Mouse (Mus musculus) embryonic facial prominence, embryonic 14.5 days (tissue): Measurements from ENCODE around the gene Slc39a11. TPM values are rescaled to one million over a fixed set of nuclear protein-coding genes. Genes with fewer than 3 reads are reported as not detected.

Experiments
- ATAC-seq: fragments of 200-750 bp; cut with Nextera tagmentation; 2 replicates; pipeline ENCODE4 v1.8.0; 2017; ENCODE audit warnings: low read depth, moderate number of reproducible peaks, moderate TSS enrichment
- DNase-seq: peaks from one replicate; pipeline ENCODE4 v3.0.0-alpha.2; 2015; ENCODE audit warnings: low spot score
- H3K27ac ChIP-seq: fragments of 300-500 bp; sonication (generic); replicated peaks from 2 replicates; pipeline ENCODE4 v1.5.1; 2014; ENCODE audit warnings: low read depth, mild to moderate bottlenecking, low read length, moderate library complexity
- H3K27me3 ChIP-seq: fragments of 300-500 bp; sonication (generic); replicated peaks from 2 replicates; pipeline ENCODE4 v1.6.1; 2014; ENCODE audit warnings: low read length; ENCODE audit not compliant: control insufficient read depth, insufficient read depth
- H3K36me3 ChIP-seq: fragments of 300-500 bp; sonication (generic); 2 replicates; pipeline ENCODE4 v1.6.1; 2014; ENCODE audit warnings: low read length, mixed read lengths; ENCODE audit not compliant: control insufficient read depth, insufficient read depth
- H3K4me1 ChIP-seq: fragments of 300-500 bp; sonication (generic); 2 replicates; pipeline ENCODE4 v1.6.1; 2014; ENCODE audit warnings: antibody characterized with exemption, low read length; ENCODE audit not compliant: control insufficient read depth, insufficient read depth
- H3K4me2 ChIP-seq: fragments of 300-500 bp; sonication (generic); 2 replicates; pipeline ENCODE4 v1.6.1; 2014; ENCODE audit warnings: low read depth, mild to moderate bottlenecking, low read length, moderate library complexity, mixed read lengths
- H3K4me3 ChIP-seq: fragments of 300-500 bp; sonication (generic); 2 replicates; pipeline ENCODE4 v1.5.1; 2014; ENCODE audit warnings: low read depth, mild to moderate bottlenecking, low read length
- H3K9ac ChIP-seq: fragments of 300-500 bp; sonication (generic); 2 replicates; pipeline ENCODE4 v1.6.1; 2014; ENCODE audit warnings: low read depth, mild to moderate bottlenecking, low read length, moderate library complexity, mixed read lengths
- H3K9me3 ChIP-seq: fragments of 300-500 bp; sonication (generic); 2 replicates; pipeline ENCODE4 v1.6.1; 2016; ENCODE audit warnings: low read length; ENCODE audit not compliant: control insufficient read depth
- WGBS: fragments of 180-500 bp; shearing (Covaris S2); extraction: QIAGEN DNeasy Blood & Tissue Kit; methylation state at CpG from one replicate; pipeline ENCODE4 v1.1.7; 2014; 5-methylcytosine and 5-hydroxymethylcytosine counted together
- polyA plus RNA-seq: library from polyadenylated mRNA; unstranded; fragments of >200 nt; fragmentation: Nextera tagmentation; extraction: Ambion mirVana; gene quantifications from 2 replicates; pipeline ENCODE4 v1.2.1, GENCODE M21; 2014

Gene Slc39a11
- polyA plus RNA-seq, 1 experiment from 2014 or later = 23.6 TPM

DNA sequence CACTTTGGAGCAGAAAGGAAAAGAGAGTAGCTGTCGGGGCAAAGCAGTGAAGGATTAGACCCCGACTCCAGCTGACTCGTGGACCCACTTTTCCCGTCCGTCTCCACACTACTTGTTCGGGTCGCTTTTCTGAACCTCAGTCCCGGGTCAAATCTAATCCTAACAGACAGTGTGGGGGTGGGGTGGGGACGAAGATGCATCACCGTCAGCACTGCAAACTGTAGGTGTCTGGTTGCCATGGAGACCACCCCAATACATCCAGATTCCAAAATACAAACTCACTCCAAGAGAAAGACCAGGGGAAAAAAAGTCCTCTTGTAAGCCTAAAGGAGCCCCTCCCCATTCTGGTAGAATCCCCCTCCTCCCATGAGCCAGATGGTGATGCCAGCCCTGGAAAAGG, 97.3 kb downstream of the Slc39a11 start:
- Histone ChIP-seq H3K27ac (no peak overlapping the region), H3K4me1 (no peaks in the 10 kb centered on the region), H3K4me3 (no peak overlapping the region), H3K27me3 (no peaks in the 10 kb centered on the region), H3K4me2 (no peak overlapping the region), H3K36me3 (no peaks in the 10 kb centered on the region), H3K9ac (no peak overlapping the region), H3K9me3 (no peaks in the 10 kb centered on the region)
- DNase-seq = no peak
- no peak for ATAC-seq
- 77% methylated on average over 10 of the region's 10 CpGs for WGBS

DNA sequence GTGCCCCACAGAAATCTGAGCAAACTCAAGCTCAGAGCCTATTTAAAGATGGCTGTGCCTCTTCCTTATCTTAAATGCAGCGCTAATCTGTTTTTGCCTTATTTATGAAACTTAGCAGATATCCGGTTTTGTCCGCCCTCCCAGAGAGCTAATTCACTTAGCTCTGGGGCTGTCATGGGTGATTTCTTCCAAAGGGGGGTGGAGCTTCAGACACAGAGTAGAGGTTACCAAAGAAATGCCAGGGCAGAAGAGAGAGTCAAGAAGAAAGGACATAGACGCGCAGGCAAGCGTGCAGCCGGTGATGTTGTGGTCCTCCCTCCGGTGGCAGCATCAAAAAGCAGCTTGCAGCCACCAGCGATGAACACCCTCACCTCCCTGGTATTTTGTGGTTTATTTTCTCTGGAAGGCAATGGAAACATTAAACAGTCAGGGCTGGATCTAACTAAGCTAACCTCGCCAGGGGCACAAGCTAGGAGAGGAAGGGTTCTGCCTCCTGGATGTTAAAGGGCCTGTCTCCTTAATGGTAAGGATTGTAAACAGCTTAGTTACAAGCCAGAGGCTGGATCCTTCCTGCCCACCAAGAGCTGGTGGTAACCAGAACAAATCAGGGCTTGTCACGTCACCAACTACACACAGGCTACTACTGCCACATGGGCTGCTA, 103.5 kb downstream of the Slc39a11 start:
- H3K4me1 ChIP-seq = peaks cover 6% of the 10 kb centered on the region; the same call in 1 of the 2 replicates
- H3K9ac ChIP-seq = no peak overlapping the region
- no peaks in the 10 kb centered on the region for H3K27me3 ChIP-seq
- H3K4me3 ChIP-seq = no peak overlapping the region
- DNase-seq (no peak), ATAC-seq (no peak)
- no peak overlapping the region for H3K27ac ChIP-seq
- 55% methylated on average over 11 of the region's 11 CpGs for WGBS
- no peak overlapping the region for H3K4me2 ChIP-seq
- H3K9me3 ChIP-seq = no peaks in the 10 kb centered on the region
- no peaks in the 10 kb centered on the region for H3K36me3 ChIP-seq

DNA sequence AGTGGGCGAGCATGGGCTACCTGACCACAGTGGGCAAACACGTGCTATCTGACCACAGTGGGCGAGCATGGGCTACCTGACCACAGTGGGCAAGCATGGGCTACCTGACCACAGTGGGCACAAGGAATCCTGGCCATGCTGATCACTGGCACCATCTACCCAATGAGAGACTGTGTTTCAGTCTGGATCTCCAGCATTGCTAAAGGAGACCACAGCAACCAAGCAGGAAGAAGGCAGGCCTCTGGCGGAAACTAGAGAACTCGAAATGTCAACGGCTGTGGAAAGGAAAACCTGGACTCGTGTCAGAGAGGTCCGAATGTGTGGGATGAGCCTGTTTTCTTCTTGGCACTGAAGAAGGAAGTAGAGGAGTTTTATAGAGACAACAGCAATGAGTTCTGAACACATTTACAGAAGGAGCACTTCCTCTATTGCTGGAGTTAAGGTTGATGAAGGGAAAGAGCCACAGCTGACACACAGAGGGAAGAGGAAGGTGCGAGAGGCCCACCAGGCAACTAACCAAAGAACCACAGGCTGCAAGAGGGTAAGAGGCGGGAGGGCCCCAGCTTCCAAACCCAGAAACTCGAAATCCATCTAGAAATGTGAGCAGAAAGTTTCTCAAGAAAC, 105.8 kb downstream of the Slc39a11 start:
- Histone ChIP-seq H3K27me3 (no peaks in the 10 kb centered on the region), H3K9me3 (no peaks in the 10 kb centered on the region), H3K9ac (no peak overlapping the region), H3K27ac (no peak overlapping the region), H3K4me1 (peaks cover 10% of the 10 kb centered on the region; the same call in 1 of the 2 replicates), H3K4me3 (no peak overlapping the region), H3K4me2 (no peak overlapping the region), H3K36me3 (no peaks in the 10 kb centered on the region)
- no peak for DNase-seq
- 83% methylated on average over 11 of the region's 11 CpGs for WGBS
- ATAC-seq = no peak

DNA sequence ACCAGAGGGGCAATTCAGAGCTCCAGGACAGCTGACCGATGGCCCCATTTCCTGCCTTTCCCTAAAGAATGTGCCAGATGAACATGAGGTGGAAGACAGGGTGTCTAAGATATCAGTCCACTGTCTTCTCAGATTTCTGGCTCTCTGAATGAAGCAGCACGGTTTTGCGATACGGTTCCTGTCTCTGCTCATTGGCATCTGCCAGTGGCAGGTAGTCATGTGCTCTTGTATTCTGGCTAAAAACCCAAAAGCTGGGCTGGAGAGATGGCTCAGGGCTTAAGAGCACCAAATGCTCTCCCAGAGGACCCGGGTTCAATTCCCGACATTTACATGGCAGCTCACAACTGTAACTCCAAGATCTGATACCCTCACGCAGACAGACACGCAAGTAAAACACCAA, 108.8 kb downstream of the Slc39a11 start:
- no peaks in the 10 kb centered on the region for H3K9me3 ChIP-seq
- 95% methylated on average over 8 of the region's 8 CpGs for WGBS
- H3K27ac ChIP-seq = no peak overlapping the region
- ATAC-seq (no peak), DNase-seq (no peak)
- peaks cover 6% of the 10 kb centered on the region; the same call in 1 of the 2 replicates for H3K4me1 ChIP-seq
- H3K36me3 ChIP-seq = no peaks in the 10 kb centered on the region
- no peak overlapping the region for H3K9ac ChIP-seq
- no peak overlapping the region for H3K4me2 ChIP-seq
- no peaks in the 10 kb centered on the region for H3K27me3 ChIP-seq
- no peak overlapping the region for H3K4me3 ChIP-seq

DNA sequence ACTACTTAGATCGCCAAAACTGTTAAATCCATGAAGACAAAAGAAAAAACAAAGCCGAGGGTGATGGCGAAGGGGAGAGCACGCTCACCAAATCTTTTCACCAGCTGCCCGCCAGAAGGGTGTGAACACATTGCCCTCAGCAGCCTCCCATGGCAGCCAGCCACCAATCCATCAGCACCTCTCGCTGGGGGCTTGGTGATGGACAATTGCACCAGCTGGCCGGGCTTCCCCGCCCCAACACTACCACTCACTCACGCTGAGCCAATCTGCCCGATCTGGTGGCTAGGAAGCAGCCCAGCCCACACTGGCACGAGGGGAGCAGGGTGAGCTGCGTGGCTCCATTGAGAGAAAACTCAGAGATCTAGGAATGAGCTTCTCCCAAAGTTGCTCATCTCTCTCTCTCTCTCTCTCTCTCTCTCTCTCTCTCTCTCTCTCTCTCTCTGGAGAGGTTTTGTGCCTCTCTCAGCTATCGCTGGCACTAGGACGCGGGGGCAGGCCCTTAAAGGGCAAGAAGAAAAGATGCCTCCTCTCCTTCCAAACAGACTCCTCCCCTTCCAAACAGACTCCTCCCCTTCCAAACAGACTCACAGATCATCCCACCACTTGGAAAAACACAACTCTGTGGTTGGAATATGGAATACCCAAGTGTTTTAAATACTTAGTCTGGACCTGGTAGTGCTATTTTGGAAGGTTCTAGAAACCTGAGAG, 110.2 kb downstream of the Slc39a11 start:
- ATAC-seq (peak; percentile 82), DNase-seq (peak; percentile 79)
- H3K27me3 ChIP-seq = no peaks in the 10 kb centered on the region
- H3K4me1 ChIP-seq = 0 out of 2 replicates have a peak, but pooled peaks cover 4% of the 10 kb centered on the region
- H3K27ac ChIP-seq = no peak overlapping the region
- H3K9ac ChIP-seq = no peak overlapping the region
- no peaks in the 10 kb centered on the region for H3K36me3 ChIP-seq
- H3K9me3 ChIP-seq = no peaks in the 10 kb centered on the region
- no peak overlapping the region for H3K4me3 ChIP-seq
- no peak overlapping the region for H3K4me2 ChIP-seq
- WGBS = 75% methylated on average over 15 of the region's 15 CpGs

DNA sequence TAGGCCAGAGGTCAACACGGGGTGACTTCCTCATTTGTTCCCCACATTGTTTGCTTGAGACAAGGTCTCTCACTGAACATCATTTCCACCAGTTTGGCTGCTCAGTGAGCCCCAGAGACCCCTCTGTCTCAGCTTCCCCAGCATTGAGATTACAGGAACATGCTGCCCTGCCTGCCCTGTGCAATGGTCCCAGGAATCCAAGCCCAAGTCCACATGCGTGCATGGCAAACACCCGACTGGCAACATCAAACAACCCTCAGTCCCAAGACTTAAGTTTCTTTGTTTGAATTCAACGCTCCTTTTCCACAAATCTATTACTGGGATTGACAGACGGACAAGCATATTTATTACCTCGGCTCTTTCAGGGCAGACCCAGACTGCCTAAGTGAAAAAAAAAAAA, 110.8 kb downstream of the Slc39a11 start:
- DNase-seq (no peak), ATAC-seq (no peak)
- Histone ChIP-seq H3K9me3 (no peaks in the 10 kb centered on the region), H3K27me3 (no peaks in the 10 kb centered on the region), H3K9ac (no peak overlapping the region), H3K27ac (no peak overlapping the region), H3K4me2 (no peak overlapping the region), H3K4me1 (0 out of 2 replicates have a peak, but pooled peaks cover 4% of the 10 kb centered on the region), H3K4me3 (no peak overlapping the region), H3K36me3 (no peaks in the 10 kb centered on the region)
- WGBS = 62% methylated on average over 6 of the region's 6 CpGs

DNA sequence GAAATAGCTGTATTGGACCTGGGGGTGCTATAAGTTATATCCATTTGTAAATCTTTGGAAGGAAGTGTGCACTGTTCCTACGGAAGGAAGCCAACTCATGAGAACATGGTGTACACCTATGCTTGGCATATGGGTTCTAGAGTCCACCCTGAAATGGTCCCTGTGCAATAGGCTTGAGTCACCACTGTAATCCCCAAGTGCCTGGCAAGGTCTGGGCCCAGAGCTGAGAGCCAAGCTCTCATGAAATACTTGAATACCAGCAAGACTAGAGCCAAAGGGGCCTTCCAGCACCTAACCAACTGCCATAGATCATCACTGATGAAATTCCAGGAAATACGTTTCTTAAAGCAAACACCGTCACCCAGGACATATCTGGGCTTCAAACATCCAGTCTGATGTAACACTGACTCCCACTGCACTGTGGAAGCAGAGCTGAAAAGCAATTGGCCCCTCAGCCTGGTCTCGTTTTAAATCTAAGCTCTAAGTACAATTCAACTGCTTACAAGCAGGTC, 111.4 kb downstream of the Slc39a11 start:
- H3K27me3 ChIP-seq = no peaks in the 10 kb centered on the region
- ATAC-seq = no peak
- no peaks in the 10 kb centered on the region for H3K36me3 ChIP-seq
- DNase-seq = no peak
- no peaks in the 10 kb centered on the region for H3K9me3 ChIP-seq
- H3K4me3 ChIP-seq = no peak overlapping the region
- H3K9ac ChIP-seq = no peak overlapping the region
- no peak overlapping the region for H3K4me2 ChIP-seq
- H3K27ac ChIP-seq = no peak overlapping the region
- 87% methylated on average over 4 of the region's 4 CpGs for WGBS
- 0 out of 2 replicates have a peak, but pooled peaks cover 4% of the 10 kb centered on the region for H3K4me1 ChIP-seq

DNA sequence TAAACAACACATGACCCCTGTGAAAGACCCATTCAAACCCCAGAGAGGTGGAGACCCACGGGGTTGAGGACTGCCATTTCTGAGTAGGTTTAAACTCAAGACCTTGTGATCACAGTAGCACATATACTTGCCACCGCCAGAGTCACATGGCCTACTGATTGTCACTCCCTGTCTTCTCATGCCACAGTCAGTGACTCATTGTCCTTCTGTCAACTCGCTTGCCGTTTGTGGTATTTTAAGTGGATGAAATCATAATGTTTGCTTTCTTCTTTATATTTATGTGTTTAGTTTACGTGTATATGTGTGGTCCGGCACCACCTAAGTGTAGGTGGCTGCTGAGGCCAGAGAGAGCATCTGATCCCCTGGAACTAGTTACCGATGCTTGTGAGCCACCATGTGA, 112.2 kb downstream of the Slc39a11 start:
- 91% methylated on average over 7 of the region's 7 CpGs for WGBS
- Histone ChIP-seq H3K4me2 (no peak overlapping the region), H3K27me3 (no peaks in the 10 kb centered on the region), H3K9ac (no peak overlapping the region), H3K27ac (no peak overlapping the region), H3K4me1 (0 out of 2 replicates have a peak, but pooled peaks cover 4% of the 10 kb centered on the region), H3K9me3 (no peaks in the 10 kb centered on the region), H3K4me3 (no peak overlapping the region), H3K36me3 (no peaks in the 10 kb centered on the region)
- DNase-seq (no peak), ATAC-seq (no peak)
